Mouse (Mus musculus) ES-E14 (cell line): ENCODE measurements around the gene Atp5k.

Experiments used
- CHD2 ChIP-seq: IDR thresholded peaks from 2 replicates; pipeline ENCODE4 v1.6.1; 2014; ENCODE audit warnings: mild to moderate bottlenecking, low read depth, low read length, inconsistent platforms
- HCFC1 ChIP-seq: IDR thresholded peaks from 2 replicates; pipeline ENCODE4 v1.6.1; 2012; ENCODE audit warnings: low read length, inconsistent platforms, borderline replicate concordance; ENCODE audit not compliant: insufficient read depth
- MAFK ChIP-seq: IDR thresholded peaks from 2 replicates; pipeline ENCODE4 v1.6.1; 2014; ENCODE audit warnings: mild to moderate bottlenecking, low read depth, low read length, inconsistent platforms; ENCODE audit not compliant: insufficient read depth
- ZNF384 ChIP-seq: IDR thresholded peaks from 2 replicates; pipeline ENCODE4 v1.6.1; 2012; ENCODE audit warnings: low read depth, low read length, inconsistent platforms

- no peak for TF ChIP-seq ZNF384
- no peak for TF ChIP-seq HCFC1
- no peak for TF ChIP-seq CHD2
- no peak for TF ChIP-seq MAFK
These were observed 32.4 kb upstream of the Atp5k start for GRCm38 (mm10) chr5:108466647-108467046.
